Mouse (Mus musculus) layer of hippocampus, adult 2 months (tissue): ENCODE measurements around the gene Atoh8. TPM values are rescaled to one million over a fixed set of nuclear protein-coding genes. Genes with fewer than 3 reads are reported as not detected.

Experiments
- DNase-seq, 2 experiments: peaks; one replicate each; pipeline ENCODE4 v3.0.0; 2022; ENCODE audit warnings: low spot score in 2 of 2
- H3K27ac ChIP-seq: fragments of 200-600 bp; 2 replicates; pipeline ENCODE4 v1.8.1; 2022
- H3K4me3 ChIP-seq: fragments of 200-600 bp; 2 replicates; pipeline ENCODE4 v1.8.1; 2022; ENCODE audit warnings: mild to moderate bottlenecking
- CTCF ChIP-seq: fragments of 200-600 bp; conservative IDR thresholded peaks from 2 replicates; pipeline ENCODE4 v1.8.1; 2022; ENCODE audit warnings: antibody characterized with exemption, mild to moderate bottlenecking, moderate library complexity
- total RNA-seq, 2 experiments: library from RNA; stranded (reverse); gene quantifications; 2 replicates each; pipeline ENCODE4 v1.2.3; 2021

The Atoh8 gene
- total RNA-seq, 2 experiments from 2014 or later, result 2.1 to 3.1 TPM

- Histone ChIP-seq H3K4me3 (no peak overlapping the region; the same call in 1 of the 2 replicates), H3K27ac (no peak overlapping the region)
- DNase-seq, result no peak
- TF ChIP-seq CTCF, result no peak
These were observed 2.5 kb downstream of the Atoh8 start for GRCm38 (mm10) chr6:72232870-72233269.

GRCm38 (mm10) chr6:72232411-72232810 lies 3.0 kb downstream of the Atoh8 start:
- no peak for DNase-seq
- peak; percentile 26; the same call in 1 of the 2 replicates for TF ChIP-seq CTCF
- no peak overlapping the region for H3K27ac ChIP-seq
- no peak overlapping the region for H3K4me3 ChIP-seq

GRCm38 (mm10) chr6:72230875-72231274 lies 4.5 kb downstream of the Atoh8 start:
- Histone ChIP-seq H3K4me3 (no peak overlapping the region), H3K27ac (no peak overlapping the region)
- no peak for DNase-seq
- TF ChIP-seq CTCF, result no peak

GRCm38 (mm10) chr6:72227665-72228265 lies 7.6 kb downstream of the Atoh8 start:
- no peak for TF ChIP-seq CTCF
- Histone ChIP-seq H3K4me3 (no peak overlapping the region), H3K27ac (no peak overlapping the region)
- DNase-seq, result no peak

GRCm38 (mm10) chr6:72227011-72227410 lies 8.4 kb downstream of the Atoh8 start:
- no peak for DNase-seq
- H3K27ac ChIP-seq, result no peak overlapping the region
- TF ChIP-seq CTCF, result no peak
- no peak overlapping the region for H3K4me3 ChIP-seq

GRCm38 (mm10) chr6:72225686-72226085 lies 9.7 kb downstream of the Atoh8 start:
- TF ChIP-seq CTCF, result no peak
- Histone ChIP-seq H3K27ac (no peak overlapping the region), H3K4me3 (no peak overlapping the region)
- no peak for DNase-seq

- DNase-seq, result no peak
- Histone ChIP-seq H3K27ac (no peak overlapping the region), H3K4me3 (no peak overlapping the region)
- TF ChIP-seq CTCF, result no peak
These were observed 11.5 kb downstream of the Atoh8 start for GRCm38 (mm10) chr6:72223892-72224291.

GRCm38 (mm10) chr6:72222876-72223275 lies 12.5 kb downstream of the Atoh8 start:
- Histone ChIP-seq H3K4me3 (no peak overlapping the region), H3K27ac (no peak overlapping the region)
- DNase-seq, result no peak
- TF ChIP-seq CTCF, result no peak

- TF ChIP-seq CTCF, result no peak
- Histone ChIP-seq H3K27ac (no peak overlapping the region), H3K4me3 (no peak overlapping the region)
- no peak for DNase-seq
These were observed 13.1 kb downstream of the Atoh8 start for GRCm38 (mm10) chr6:72222271-72222724.

- no peak for DNase-seq
- no peak overlapping the region for H3K27ac ChIP-seq
- TF ChIP-seq CTCF, result peak; percentile 64
- H3K4me3 ChIP-seq, result no peak overlapping the region
These were observed 14.1 kb downstream of the Atoh8 start for GRCm38 (mm10) chr6:72221271-72221670.

- Histone ChIP-seq H3K4me3 (no peak overlapping the region), H3K27ac (0 out of 2 replicates have a peak overlapping the region, but pooled peaks have one; percentile 4)
- TF ChIP-seq CTCF, result no peak
- DNase-seq, result no peak
These were observed 15.8 kb downstream of the Atoh8 start for GRCm38 (mm10) chr6:72219549-72219948.

- Histone ChIP-seq H3K27ac (0 out of 2 replicates have a peak overlapping the region, but pooled peaks have one; percentile 12), H3K4me3 (no peak overlapping the region)
- no peak for DNase-seq
- no peak for TF ChIP-seq CTCF
These were observed 17.1 kb downstream of the Atoh8 start for GRCm38 (mm10) chr6:72218281-72218680.

GRCm38 (mm10) chr6:72217415-72217784 lies 18.0 kb downstream of the Atoh8 start:
- Histone ChIP-seq H3K27ac (peak overlapping the region; percentile 86), H3K4me3 (peak overlapping the region; percentile 37; the same call in 1 of the 2 replicates)
- TF ChIP-seq CTCF, result no peak
- no peak for DNase-seq

- peak overlapping the region; percentile 37 for H3K4me3 ChIP-seq
- H3K27ac ChIP-seq, result peak overlapping the region; percentile 86
- peak; percentile 96 to 98 for DNase-seq
- peak; percentile 51 for TF ChIP-seq CTCF
These were observed 18.5 kb downstream of the Atoh8 start for GRCm38 (mm10) chr6:72216681-72217414.
